Mouse (Mus musculus): ENCODE data around the gene Pja2. TPM values are rescaled to one million over a fixed set of nuclear protein-coding genes. Genes with fewer than 3 reads are reported as not detected.
"Not testable (repeated sequence)": the region's sequence is repeated elsewhere in the genome, so short reads cannot be mapped to it uniquely, and the experiment has no call there.

Pja2 gene
- total RNA-seq (2015) (25.0 and 29.4 TPM in 2 replicates), total RNA-seq (2017) (26.9 and 29.5 TPM in 2 replicates)

DNA sequence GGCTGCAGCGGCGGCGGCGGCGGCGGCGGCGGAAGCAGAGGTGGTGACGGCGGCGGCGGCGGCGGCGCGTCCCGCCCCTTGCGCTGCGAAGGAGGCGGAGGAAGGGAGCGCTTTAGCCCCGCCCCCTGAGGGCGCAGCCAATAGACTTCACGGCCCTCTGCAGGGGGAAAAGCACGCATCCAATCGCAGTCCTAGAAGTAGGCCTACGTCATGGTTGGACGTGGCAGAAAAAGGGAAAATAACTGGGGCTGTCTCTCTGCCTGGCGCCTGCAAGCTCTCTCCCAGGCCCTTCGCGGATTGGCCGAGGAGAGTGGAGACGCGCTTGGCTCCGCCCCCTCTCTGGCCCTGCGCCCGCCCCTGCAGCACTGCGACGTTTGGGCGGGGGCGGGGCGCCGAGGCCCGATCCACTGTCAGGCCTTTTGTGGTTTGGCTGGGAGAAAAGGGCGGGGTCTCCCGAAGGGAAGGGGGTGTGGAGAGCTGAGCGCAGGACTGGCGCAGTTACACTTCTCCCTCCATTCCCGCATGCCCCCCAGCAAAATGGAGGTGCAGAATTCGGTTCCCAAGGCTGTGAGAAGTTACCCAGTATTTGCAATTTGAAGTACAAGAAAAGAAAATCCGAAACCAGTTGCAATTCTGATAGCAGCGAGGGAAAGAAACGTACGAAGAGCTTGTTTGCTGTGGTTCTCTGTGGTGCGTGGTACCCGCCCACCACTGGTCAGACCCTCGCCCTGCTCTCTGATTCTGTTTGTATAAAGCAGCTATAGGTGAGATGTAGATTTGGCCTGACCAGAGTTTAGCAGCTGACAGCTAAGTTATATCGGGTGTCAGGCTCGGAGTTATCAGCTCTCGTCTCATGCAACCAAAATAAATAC is at the start of gene Pja2:
Gene Pja2 (minus strand): TSS at position 19 of the 872 bp plus-strand sequence.
- peak; percentile 87 for ATAC-seq (ENCODE audit: poor library complexity, severe bottlenecking)

GRCm38 (mm10) chr17:64375327-64375726 is 43.6 kb upstream of the Pja2 start:
- ATAC-seq (ENCODE audit: poor library complexity, severe bottlenecking) = peak; percentile 98

GRCm38 (mm10) chr17:64363694-64364093 is 32.0 kb upstream of the Pja2 start:
- no peak for ATAC-seq (ENCODE audit: poor library complexity, severe bottlenecking)

- no peak for ATAC-seq (ENCODE audit: poor library complexity, severe bottlenecking)
Observed at GRCm38 (mm10) chr17:64362570-64362969, 30.9 kb upstream of the Pja2 start.

DNA sequence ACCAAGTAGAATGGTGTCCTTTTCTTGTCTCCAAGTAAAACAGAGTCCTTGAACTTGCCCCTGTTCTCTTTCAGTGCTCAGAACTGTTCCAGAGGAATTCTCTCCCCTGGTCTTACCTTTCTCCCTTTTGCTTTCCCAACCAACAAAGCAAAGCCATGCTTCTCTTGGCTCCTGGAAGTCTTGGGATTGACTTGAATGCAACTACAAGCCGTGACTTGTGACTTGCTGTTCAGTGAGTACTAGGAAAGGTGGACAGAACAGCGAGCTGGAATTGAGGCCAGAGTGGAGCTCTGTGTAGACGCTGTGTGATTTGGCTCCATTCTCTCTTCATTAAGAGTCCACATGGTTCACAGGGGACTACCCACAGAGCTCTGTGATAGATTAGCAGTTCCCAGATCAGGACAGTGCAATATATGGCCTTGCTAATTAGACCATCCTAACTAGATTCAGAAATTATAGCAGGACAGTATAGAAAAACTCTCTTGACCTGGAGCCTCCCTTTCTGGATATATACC is 30.3 kb upstream of the Pja2 start:
- ATAC-seq (ENCODE audit: poor library complexity, severe bottlenecking) = no peak

DNA sequence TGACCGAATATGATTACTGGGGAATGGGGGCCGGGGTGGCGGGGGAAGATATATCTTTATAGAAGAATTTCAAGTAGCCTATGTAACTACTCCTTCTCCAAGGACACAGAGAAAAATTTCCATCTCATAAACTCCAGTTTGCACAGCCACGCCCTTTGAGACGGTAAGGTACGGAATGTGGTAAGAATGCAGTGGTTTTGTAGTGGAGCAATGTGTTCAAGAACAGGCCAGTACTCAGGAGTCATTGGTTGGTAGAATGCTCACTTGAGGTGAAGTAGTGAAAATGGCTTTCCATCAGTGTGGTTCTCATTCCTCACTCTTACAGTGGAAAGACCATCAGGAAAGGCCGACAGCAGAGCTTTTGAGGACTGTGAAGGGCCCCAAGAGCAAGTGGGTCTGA is 22.2 kb upstream of the Pja2 start:
- ATAC-seq (ENCODE audit: poor library complexity, severe bottlenecking) = no peak

DNA sequence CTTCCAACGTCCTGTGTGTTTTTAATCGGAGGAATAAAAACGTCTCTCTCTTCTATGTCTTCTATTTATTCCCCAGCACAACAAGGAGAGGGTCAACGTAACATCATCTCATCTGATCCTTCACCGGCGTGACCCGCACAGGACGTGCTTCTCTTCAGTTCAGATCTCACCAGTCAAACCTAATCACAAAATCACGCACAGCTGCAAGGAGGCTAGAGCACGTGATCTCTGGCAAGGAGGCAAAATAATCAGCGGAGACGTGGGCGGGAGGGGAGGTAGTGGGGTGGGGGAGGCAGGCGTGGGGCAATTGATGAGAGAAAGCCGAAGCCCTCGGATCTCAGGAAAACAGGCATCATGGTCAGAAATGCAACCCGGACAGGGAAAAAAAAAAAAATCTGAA is 14.4 kb upstream of the Pja2 start:
- no peak for ATAC-seq (ENCODE audit: poor library complexity, severe bottlenecking)

GRCm38 (mm10) chr17:64344576-64345172 is 13.0 kb upstream of the Pja2 start:
- no peak for ATAC-seq (ENCODE audit: poor library complexity, severe bottlenecking)

DNA sequence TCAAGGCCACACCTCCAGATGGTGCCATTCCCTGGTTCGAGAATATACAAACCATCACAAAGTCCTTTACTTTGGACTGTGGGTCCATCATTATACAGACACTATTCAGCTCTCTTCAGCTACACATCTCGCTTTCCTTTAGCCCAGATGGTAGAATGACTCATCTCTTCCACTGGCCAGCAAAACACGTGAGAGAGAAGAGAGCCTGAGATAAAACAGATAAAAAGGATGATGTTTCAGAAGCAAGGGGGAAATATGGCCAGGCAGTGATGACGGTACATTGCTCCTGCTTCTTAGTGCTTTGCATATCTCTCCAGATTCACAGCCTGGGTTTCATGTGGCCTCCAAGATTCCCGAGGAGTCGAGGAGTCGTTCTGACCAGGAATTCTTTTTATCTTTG is 10.0 kb upstream of the Pja2 start:
- ATAC-seq (ENCODE audit: poor library complexity, severe bottlenecking) = no peak

- no peak for ATAC-seq (ENCODE audit: poor library complexity, severe bottlenecking)
Observed at GRCm38 (mm10) chr17:64339752-64340151, 8.0 kb upstream of the Pja2 start.

DNA sequence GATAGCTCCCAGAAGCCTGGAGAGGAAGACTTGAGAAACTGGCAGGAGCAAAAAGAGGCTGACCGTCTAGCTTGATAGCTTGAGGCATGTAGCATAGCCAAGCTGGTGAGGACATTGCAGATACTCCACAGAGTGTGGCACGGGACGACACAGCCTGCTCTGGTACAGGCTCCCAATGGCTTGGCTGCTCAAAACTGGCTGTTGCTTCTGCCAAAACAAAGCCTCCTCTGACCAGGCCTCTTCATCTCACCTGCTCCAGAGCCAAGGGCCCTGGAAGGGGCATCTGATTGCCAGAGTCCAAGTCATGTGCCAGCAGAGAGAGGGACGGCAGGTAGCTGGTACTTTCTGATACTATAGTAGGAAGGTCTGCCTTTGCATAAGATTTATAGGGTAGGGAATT is 5.5 kb upstream of the Pja2 start:
- no peak for ATAC-seq (ENCODE audit: poor library complexity, severe bottlenecking)

DNA sequence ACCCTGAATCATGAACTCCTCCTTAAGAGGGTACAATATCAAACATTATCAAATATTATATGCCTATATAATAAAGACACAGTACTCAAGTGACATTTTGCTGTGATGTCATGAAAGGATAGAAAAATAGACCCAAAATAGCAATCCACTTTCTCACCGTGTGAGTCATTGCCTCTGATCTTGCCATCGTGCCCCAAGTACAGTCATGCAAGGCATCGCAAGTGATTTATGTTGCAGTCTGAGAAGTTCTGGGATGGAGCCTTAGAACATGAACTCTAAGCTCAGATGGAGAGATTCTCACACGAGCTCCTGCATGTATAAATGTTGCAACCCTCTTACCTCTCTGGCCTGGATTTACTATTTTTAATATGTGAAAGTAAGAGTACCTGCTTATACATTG is 2.2 kb upstream of the Pja2 start:
- ATAC-seq (ENCODE audit: poor library complexity, severe bottlenecking) = no peak

DNA sequence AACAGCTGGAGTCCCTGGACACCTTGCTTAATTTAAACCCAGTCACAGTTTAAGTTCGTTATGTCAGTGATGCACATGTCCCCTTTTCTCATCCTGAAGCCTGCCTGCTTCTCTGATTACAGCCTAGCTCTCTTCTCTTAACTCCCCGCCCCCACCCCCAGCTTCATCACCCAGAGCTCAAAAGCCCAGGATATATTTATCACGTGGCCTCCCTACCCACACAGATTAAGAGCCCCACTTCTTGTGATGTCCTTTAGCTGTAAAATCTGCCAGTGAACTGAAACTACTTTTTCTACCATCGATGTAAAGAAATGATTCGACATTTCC is 1.0 kb upstream of the Pja2 start:
- no peak for ATAC-seq (ENCODE audit: poor library complexity, severe bottlenecking)

DNA sequence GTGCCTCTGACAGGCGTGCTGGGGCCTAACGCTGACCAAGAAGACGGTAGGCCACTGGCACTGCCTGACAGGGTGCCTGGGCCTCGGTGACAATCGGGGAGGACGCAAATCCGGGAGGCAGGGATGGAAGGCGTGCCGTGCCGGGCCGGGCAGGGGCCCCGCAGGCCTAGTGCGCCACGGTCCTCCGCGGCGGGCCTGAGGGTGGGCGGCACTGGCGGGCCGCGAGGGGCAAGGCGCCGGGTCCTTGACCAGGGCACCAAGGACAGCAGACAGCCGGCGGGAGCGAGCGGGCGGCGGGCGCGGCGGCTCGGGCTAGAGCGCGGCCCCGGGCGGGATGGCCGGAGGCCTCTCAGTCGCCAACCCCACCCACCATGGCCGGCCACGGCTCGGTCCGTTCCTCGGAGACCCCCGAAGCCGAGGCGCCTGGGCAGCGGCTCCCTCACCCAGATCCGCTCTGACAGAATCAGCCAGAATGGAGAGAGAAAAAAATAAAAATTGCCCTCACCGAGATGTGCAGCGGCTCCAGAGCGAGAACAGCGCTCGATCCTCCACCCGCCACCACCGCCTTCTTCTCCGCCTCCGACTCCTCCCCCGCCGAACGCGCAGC is 322 bp downstream of the Pja2 start:
- ATAC-seq (ENCODE audit: poor library complexity, severe bottlenecking) = peak; percentile 30

DNA sequence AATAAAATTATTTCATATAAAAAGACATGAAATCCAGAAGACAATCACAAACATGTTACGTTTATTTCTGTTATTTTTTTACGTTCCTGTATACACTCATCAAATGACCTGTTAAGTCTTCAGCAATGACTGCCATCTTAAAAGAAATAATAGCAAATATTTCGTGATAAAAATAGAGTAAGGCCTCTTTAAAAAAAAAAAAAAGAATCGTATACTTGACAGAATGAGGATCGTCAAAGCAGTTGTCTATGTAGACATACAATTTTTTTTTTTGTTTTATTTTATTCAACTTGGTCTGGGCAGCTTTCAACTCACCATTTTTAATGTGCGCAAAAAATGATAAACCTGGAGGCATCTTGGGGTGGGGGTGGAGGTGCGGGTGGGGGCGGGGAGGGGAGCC is 831 bp downstream of the Pja2 start:
- ATAC-seq (ENCODE audit: poor library complexity, severe bottlenecking) = no peak

DNA sequence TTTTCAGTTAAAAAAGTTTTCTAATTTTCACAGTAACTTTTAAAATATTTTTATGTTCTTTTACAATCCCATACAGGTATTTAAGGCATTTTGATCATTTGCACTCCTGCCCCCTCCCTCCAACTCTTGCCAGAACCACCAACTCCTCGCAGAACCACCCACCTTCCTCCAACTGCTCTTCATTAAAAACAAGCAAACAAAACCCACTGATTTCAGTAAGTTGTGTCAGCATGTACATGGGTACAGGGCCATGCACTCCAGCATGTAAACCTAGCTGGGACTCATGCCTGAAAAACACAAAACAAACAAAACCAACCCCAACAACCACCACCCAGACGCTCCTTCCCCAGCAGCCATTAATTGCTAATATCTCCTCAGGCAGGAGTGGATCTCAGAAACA is 7.2 kb downstream of the Pja2 start:
- ATAC-seq (ENCODE audit: poor library complexity, severe bottlenecking) = no peak

GRCm38 (mm10) chr17:64315428-64315827 is 16.3 kb downstream of the Pja2 start:
- ATAC-seq (ENCODE audit: poor library complexity, severe bottlenecking) = no peak

DNA sequence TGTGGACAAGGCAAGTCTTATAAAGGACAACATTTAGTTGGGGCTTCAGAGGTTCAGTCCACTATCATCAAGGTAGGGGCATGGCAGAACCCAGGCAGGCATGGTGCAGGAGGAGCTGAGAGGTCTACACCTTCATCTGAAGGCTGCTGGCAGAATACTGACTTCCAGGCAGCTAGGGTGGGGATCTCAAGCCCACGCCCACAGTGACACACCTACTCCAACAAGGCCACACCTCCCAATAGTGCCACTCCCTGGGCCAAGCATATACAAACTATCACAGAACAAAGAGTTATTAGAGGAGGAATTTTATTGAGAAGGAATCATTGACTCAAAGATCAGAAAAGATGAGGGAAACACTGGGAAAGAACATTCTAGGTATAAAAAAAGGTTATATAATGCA is 17.2 kb downstream of the Pja2 start:
- ATAC-seq (ENCODE audit: poor library complexity, severe bottlenecking) = not testable (repeated sequence)

DNA sequence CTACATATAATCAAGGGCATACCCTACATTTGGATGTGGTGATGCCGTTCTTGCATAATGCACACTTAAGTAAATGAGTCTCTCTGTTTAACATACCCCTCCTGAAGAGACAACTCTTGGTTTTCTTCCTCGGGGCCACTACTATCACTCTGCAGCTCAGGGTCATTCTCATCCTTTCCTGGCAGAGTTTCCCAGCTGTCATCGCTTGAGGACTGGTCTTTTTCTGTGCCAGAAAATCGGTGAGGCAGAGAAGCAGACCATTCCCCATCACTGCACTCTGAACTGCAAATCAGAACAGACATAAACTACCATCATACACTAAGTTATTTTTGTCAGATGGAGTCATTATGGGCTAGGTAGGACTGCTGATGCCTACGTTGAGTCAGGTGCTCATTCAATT is 34.1 kb downstream of the Pja2 start:
- ATAC-seq (ENCODE audit: poor library complexity, severe bottlenecking) = no peak

DNA sequence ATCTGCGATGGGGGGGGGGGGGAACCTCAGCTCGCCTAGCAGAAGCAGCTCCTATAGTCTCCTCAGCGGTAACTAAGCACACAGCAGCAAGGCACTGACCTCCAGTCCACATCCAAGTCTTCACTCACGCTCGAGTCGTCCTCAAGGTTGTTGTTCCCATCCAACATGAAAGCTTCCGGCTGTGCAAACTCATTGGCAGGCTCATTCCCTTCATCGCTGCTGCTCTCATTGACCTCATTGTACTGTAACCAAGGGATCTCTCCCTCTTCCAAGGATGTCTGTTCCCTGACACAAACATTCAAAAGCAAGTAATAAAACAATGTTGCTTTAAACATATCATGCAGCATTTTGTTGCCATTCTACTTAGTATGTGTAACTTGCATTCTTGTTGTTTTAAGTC is 39.0 kb downstream of the Pja2 start:
- ATAC-seq (ENCODE audit: poor library complexity, severe bottlenecking) = no peak

- no peak for ATAC-seq (ENCODE audit: poor library complexity, severe bottlenecking)
Observed at GRCm38 (mm10) chr17:64289684-64290083, 42.0 kb downstream of the Pja2 start.

GRCm38 (mm10) chr17:64288000-64288399 is 43.7 kb downstream of the Pja2 start:
- ATAC-seq (ENCODE audit: poor library complexity, severe bottlenecking) = no peak
